Mouse (Mus musculus): ENCODE measurements around the gene Mall. TPM values are rescaled to one million over a fixed set of nuclear protein-coding genes. Genes with fewer than 3 reads are reported as not detected.
A peak's percentile ranks its signal among the peaks of the same experiment; 100 is the strongest.

Gene Mall
- polyA plus RNA-seq, 1 experiment from 2014 or later, result 8.1 TPM

DNA sequence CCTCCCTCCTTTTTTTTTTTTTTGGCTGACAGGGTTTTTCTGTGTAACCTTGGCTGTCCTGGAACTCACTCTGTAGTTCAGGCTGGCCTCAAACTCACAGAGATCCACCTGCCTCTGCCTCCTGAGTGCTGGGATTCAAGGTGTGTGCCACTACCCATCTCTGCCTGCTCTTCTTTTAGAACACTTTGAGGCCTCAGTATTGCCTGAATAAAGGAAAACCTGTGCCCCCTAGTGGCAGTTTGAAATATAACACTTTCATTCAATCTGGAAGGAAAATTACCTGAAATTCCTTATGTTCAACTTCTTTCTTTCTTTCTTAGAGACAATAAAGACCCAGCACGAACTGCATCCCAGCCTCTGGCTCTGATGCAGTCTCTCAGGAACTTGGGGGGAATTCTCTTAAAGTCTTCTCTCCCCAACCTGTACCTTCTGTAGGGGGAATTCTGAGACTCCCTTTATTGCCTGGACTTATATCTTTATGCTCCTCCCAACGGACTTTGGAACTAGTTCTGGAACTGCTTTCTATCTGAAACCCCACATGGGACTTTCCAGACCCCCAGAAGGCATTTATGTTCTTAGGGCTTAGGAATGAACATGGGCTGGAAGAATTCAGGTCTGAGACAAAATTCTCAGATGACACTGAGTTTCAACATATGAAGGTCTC lies 61.8 kb downstream of the Mall start:
- Histone ChIP-seq H3K27me3 (peaks cover 8% of the 10 kb centered on the region; the same call in 1 of the 2 replicates), H3K9ac (no peak overlapping the region), H3K4me2 (no peak overlapping the region), H3K4me1 (replicated peaks) (no peaks in the 10 kb centered on the region), H3K27ac (no peak overlapping the region), H3K4me3 (no peak overlapping the region), H3K9me3 (replicated peaks) (no peaks in the 10 kb centered on the region), H3K36me3 (no peaks in the 10 kb centered on the region)
- WGBS, result 11% methylated on average over 2 of the region's 2 CpGs
- no peak for ATAC-seq (replicated peaks; ENCODE audit: insufficient number of reproducible peaks, insufficient read depth, low FRiP score, low read depth)

- Histone ChIP-seq H3K4me3 (no peak overlapping the region), H3K4me2 (no peak overlapping the region), H3K27ac (no peak overlapping the region), H3K36me3 (no peaks in the 10 kb centered on the region), H3K4me1 (replicated peaks) (no peaks in the 10 kb centered on the region), H3K9me3 (replicated peaks) (no peaks in the 10 kb centered on the region), H3K9ac (no peak overlapping the region), H3K27me3 (peaks cover 8% of the 10 kb centered on the region; the same call in 1 of the 2 replicates)
- ATAC-seq (replicated peaks; ENCODE audit: insufficient number of reproducible peaks, insufficient read depth, low FRiP score, low read depth), result no peak
Observed at GRCm38 (mm10) chr2:127667015-127667414, 62.7 kb downstream of the Mall start.

- no peak for ATAC-seq (replicated peaks; ENCODE audit: insufficient number of reproducible peaks, insufficient read depth, low FRiP score, low read depth)
- H3K27me3 ChIP-seq, result peaks cover 11% of the 10 kb centered on the region
Observed at GRCm38 (mm10) chr2:127662708-127663107, 67.0 kb downstream of the Mall start.

DNA sequence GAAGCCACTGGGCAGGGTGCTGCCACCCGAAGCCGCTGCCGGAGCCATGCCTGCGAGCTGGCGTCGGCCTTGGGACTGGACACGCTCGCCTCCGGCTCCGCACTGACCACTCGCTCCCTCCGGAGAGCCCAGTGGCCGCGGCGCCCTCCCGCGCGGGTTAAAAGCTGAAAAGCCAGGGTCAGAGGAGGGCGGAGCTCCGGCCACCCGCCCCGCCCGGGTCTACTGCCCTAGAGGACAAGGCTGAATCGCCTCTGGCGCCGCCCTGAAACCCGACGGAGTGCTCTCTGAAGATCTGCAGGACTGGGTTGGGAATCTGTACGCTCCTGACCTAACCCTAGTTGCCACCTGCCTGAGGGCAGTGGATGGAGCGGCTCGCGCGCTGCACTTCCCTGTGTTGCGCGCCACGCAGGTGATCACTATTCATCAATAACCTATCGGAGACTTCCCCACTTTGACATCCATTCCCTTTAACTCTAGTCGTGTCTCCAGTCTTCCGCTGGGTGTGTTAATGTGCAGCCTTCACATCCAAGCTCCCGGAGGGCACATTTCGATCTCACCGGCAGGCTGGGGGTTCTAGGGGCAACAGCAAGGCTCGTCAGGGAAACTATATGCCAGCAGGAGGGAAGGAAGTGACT lies 73.5 kb downstream of the Mall start, which contains the start of gene Mal:
Mal (minus strand) TSS at position 610 of the 635 bp plus-strand sequence.
- H3K4me3 ChIP-seq, result peak within 1 kb of the TSS; percentile 55
- peak within 1 kb of the TSS; percentile 53 for H3K9ac ChIP-seq
- H3K4me1 ChIP-seq (replicated peaks), result peaks cover 17% of the 10 kb centered on the region
- WGBS, result under 1% methylated on average over 43 of the region's 43 CpGs
- H3K9me3 ChIP-seq (replicated peaks), result no peaks in the 10 kb centered on the region
- no peak for ATAC-seq (replicated peaks; ENCODE audit: insufficient number of reproducible peaks, insufficient read depth, low FRiP score, low read depth)
- H3K27me3 ChIP-seq, result peaks cover 73% of the 10 kb centered on the region
- H3K27ac ChIP-seq, result no peak within 1 kb of the TSS
- peak within 1 kb of the TSS; percentile 95 for H3K4me2 ChIP-seq
- H3K36me3 ChIP-seq, result no peaks in the 10 kb centered on the region

More at GRCm38 (mm10) chr2:127662708-127663107, 67.0 kb downstream of the Mall start:
- Histone ChIP-seq H3K9ac (no peak overlapping the region), H3K4me1 (replicated peaks) (no peaks in the 10 kb centered on the region), H3K4me2 (no peak overlapping the region), H3K9me3 (replicated peaks) (no peaks in the 10 kb centered on the region), H3K36me3 (no peaks in the 10 kb centered on the region), H3K27ac (no peak overlapping the region), H3K4me3 (no peak overlapping the region)
- 50% methylated on average over 2 of the region's 2 CpGs for whole genome bisulfite sequencing

GRCm38 (mm10) chr2:127655419-127655818 lies 74.3 kb downstream of the Mall start:
- peaks cover 17% of the 10 kb centered on the region for H3K4me1 ChIP-seq (replicated peaks)
- 9% methylated on average over 9 of the region's 9 CpGs for WGBS
- no peaks in the 10 kb centered on the region for H3K36me3 ChIP-seq
- no peak for ATAC-seq (replicated peaks; ENCODE audit: insufficient number of reproducible peaks, insufficient read depth, low FRiP score, low read depth)
- no peak overlapping the region for H3K9ac ChIP-seq
- no peaks in the 10 kb centered on the region for H3K9me3 ChIP-seq (replicated peaks)
- H3K27me3 ChIP-seq, result peaks cover 68% of the 10 kb centered on the region
- H3K4me3 ChIP-seq, result peak overlapping the region; percentile 55
- peak overlapping the region; percentile 95 for H3K4me2 ChIP-seq
- H3K27ac ChIP-seq, result no peak overlapping the region

DNA sequence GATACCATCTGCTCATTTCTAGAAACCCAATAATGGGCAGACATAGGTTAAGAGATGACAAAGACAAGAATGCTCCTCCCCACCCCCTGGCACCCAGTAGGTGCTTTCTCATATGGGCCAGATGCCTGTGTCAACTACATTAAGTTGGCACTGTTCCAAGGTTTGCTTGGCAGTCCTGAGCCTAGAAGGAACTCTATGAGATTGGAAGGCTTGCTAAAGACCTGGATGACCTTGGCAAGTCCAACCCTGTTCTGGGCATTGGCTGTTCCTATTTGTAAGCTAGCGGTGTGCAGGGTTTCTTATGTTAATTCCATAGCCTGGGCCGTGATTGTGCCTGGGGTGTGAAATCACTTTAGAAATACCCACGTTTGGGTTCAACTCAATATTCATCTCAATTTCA lies 74.9 kb downstream of the Mall start:
- H3K4me2 ChIP-seq, result peak overlapping the region; percentile 95; the same call in 1 of the 2 replicates
- no peak for ATAC-seq (replicated peaks; ENCODE audit: insufficient number of reproducible peaks, insufficient read depth, low FRiP score, low read depth)
- WGBS, result 57% methylated on average over 3 of the region's 3 CpGs
- no peak overlapping the region for H3K9ac ChIP-seq
- H3K27ac ChIP-seq, result no peak overlapping the region
- H3K4me3 ChIP-seq, result no peak overlapping the region
- no peaks in the 10 kb centered on the region for H3K9me3 ChIP-seq (replicated peaks)
- H3K27me3 ChIP-seq, result peaks cover 72% of the 10 kb centered on the region
- H3K4me1 ChIP-seq (replicated peaks), result peaks cover 19% of the 10 kb centered on the region
- no peaks in the 10 kb centered on the region for H3K36me3 ChIP-seq

Other genes with a start within 250 kb of the Mall start
- gene Kcnip3, start 207.8 kb downstream of the Mall start, polyA plus RNA-seq (2015; fragmentation: Nextera tagmentation; extraction: Ambion mirVana), result 0.86 and 2.3 TPM in 2 replicates
- 0.08 and 0.43 TPM in 2 replicates for gene Prom2, start 188.5 kb downstream of the Mall start, polyA plus RNA-seq (2015; fragmentation: Nextera tagmentation; extraction: Ambion mirVana)
- gene Zfp661, start 142.8 kb downstream of the Mall start, polyA plus RNA-seq (2015; fragmentation: Nextera tagmentation; extraction: Ambion mirVana), result 2.2 and 2.8 TPM in 2 replicates
- 123 and 132 TPM in 2 replicates for gene Mrps5, start 142.7 kb downstream of the Mall start, polyA plus RNA-seq (2015; fragmentation: Nextera tagmentation; extraction: Ambion mirVana)
- 3.8 and 4.2 TPM in 2 replicates for gene Mal, start 73.2 kb downstream of the Mall start, polyA plus RNA-seq (2015; fragmentation: Nextera tagmentation; extraction: Ambion mirVana)
- 19.6 and 20.0 TPM in 2 replicates for gene Nphp1, start 59.0 kb upstream of the Mall start, polyA plus RNA-seq (2015; fragmentation: Nextera tagmentation; extraction: Ambion mirVana)
- gene Mtln, start 62.6 kb upstream of the Mall start, polyA plus RNA-seq (2015; fragmentation: Nextera tagmentation; extraction: Ambion mirVana), result 36.4 and 45.6 TPM in 2 replicates
- gene Bub1, start 101.9 kb upstream of the Mall start, polyA plus RNA-seq (2015; fragmentation: Nextera tagmentation; extraction: Ambion mirVana), result 35.7 and 39.2 TPM in 2 replicates
- 0.28 and 0.39 TPM in 2 replicates for gene Acoxl, start 108.9 kb upstream of the Mall start, polyA plus RNA-seq (2015; fragmentation: Nextera tagmentation; extraction: Ambion mirVana)

All from heart, embryonic 15.5 days (tissue).